Mouse (Mus musculus) G1E (cell line): ENCODE results near the gene Lrp2bp.

ENCODE experiments used
- CTCF ChIP-seq: IDR thresholded peaks from 2 replicates; pipeline ENCODE4 v1.5.1; 2012; ENCODE audit warnings: low read depth, low read length, inconsistent platforms, mixed read lengths
- GATA1 ChIP-seq: IDR thresholded peaks from 2 replicates; pipeline ENCODE4 v1.6.1; 2012; ENCODE audit warnings: borderline replicate concordance, low read length, inconsistent platforms, mixed read lengths

- TF ChIP-seq CTCF: no peak
- no peak for TF ChIP-seq GATA1
Measured at GRCm38 (mm10) chr8:46040260-46040659, 41.2 kb downstream of the Lrp2bp start.
